Mouse (Mus musculus): ENCODE data around the gene Cfap97d2. TPM values are rescaled to one million over a fixed set of nuclear protein-coding genes. Genes with fewer than 3 reads are reported as not detected.

Gene Cfap97d2
- polyA plus RNA-seq, 1 experiment: not detected

GRCm38 (mm10) chr8:13678182-13678581 lies 27.5 kb upstream of the Cfap97d2 start:
- TF ChIP-seq CTCF (IDR thresholded peaks at IDR 0.05; ENCODE audit: insufficient read depth, low read depth, low read length) (no peak), POLR2A (IDR thresholded peaks at IDR 0.05; ENCODE audit: insufficient read depth, low read depth, low read length) (no peak)
- Histone ChIP-seq H3K4me3 (ENCODE audit: insufficient read depth, low read depth, low read length) (no peak overlapping the region), H3K4me1 (ENCODE audit: control insufficient read depth, insufficient read depth, low read length) (peaks cover 12% of the 10 kb centered on the region), H3K27ac (ENCODE audit: insufficient read depth, low read depth, low read length) (no peak overlapping the region)
- WGBS: 44% methylated on average over 8 of the region's 8 CpGs

DNA sequence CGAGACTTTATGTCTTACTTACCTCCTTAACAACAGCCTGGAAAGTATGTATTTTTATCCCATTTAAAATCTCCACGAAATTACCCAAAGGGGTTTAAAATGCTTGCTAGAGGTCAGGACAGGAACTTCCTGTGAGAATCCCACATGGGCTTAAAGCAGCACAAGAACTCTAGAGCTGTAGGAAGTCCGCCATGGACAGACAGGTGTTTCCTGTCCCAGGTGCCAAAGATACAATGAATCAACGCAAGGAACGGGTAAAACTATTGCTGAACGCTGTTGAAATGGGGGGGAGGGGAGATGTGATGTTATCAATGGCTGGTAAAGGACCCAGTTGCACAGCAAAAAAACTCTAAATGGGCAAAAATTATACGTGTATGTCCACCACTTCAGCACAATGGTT lies 21.6 kb upstream of the Cfap97d2 start:
- peaks cover 6% of the 10 kb centered on the region; the same call in 1 of the 2 replicates for H3K4me1 ChIP-seq (ENCODE audit: control insufficient read depth, insufficient read depth, low read length)
- no peak overlapping the region for H3K4me3 ChIP-seq (ENCODE audit: insufficient read depth, low read depth, low read length)
- WGBS: 72% methylated on average over 7 of the region's 7 CpGs
- TF ChIP-seq POLR2A (IDR thresholded peaks at IDR 0.05; ENCODE audit: insufficient read depth, low read depth, low read length): no peak
- no peak for TF ChIP-seq CTCF (IDR thresholded peaks at IDR 0.05; ENCODE audit: insufficient read depth, low read depth, low read length)
- no peak overlapping the region for H3K27ac ChIP-seq (ENCODE audit: insufficient read depth, low read depth, low read length)

GRCm38 (mm10) chr8:13685674-13686314 lies 19.9 kb upstream of the Cfap97d2 start:
- peaks cover 6% of the 10 kb centered on the region; the same call in 1 of the 2 replicates for H3K4me1 ChIP-seq (ENCODE audit: control insufficient read depth, insufficient read depth, low read length)
- no peak overlapping the region for H3K4me3 ChIP-seq (ENCODE audit: insufficient read depth, low read depth, low read length)
- TF ChIP-seq POLR2A (IDR thresholded peaks at IDR 0.05; ENCODE audit: insufficient read depth, low read depth, low read length): no peak
- TF ChIP-seq CTCF (IDR thresholded peaks at IDR 0.05; ENCODE audit: insufficient read depth, low read depth, low read length): no peak
- H3K27ac ChIP-seq (ENCODE audit: insufficient read depth, low read depth, low read length): no peak overlapping the region
- WGBS: 95% methylated on average over 16 of the region's 16 CpGs

DNA sequence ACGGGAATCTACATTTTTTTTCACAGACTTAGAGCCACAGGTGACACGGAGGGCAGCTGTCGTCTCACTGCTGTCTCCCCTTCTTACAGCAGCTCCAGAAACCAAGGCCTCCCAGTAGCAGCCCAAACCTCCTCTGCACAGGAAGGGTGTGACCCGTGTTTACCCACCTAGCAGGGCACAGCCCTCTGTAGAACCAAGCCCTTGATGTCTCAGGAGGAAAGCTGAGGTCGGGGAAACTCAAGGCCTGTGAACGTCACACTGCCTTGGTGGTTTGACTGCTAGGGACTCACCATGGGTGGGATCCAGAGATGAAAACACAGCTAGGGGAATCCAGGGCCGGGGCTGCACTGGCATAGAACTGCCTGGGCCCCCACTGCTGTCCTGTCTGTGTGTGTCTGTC lies 19.3 kb upstream of the Cfap97d2 start:
- TF ChIP-seq POLR2A (IDR thresholded peaks at IDR 0.05; ENCODE audit: insufficient read depth, low read depth, low read length) (no peak), CTCF (IDR thresholded peaks at IDR 0.05; ENCODE audit: insufficient read depth, low read depth, low read length) (no peak)

DNA sequence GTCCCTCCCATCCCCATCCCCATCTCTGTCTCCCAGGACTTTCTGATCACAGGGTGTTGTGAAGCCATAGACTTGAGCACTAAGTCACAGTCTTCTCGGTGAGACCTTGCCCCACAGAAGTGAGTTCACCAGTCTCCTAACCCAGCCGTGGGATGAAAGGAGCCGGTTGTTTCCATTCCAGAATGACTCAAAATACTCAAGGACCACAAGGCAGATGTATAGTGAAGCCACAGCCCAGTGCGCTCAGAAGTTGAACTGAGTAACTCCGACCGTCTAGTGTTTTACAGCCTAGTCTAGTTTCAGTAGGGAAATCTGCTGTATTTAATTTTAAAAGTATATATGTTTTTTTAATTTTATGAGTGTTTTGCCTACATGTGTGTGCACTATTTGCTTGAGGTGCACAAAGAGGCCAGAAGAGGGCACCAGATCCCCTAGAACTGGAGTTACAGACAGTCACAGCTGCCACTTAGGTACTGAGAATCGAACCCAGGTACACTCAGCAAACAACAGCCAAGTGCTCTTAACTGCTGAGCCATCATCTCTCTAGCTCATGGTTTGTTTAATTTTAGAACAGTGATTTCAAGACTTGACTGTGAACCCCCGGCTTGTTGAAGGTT lies 18.5 kb upstream of the Cfap97d2 start:
- TF ChIP-seq POLR2A (IDR thresholded peaks at IDR 0.05; ENCODE audit: insufficient read depth, low read depth, low read length) (no peak), CTCF (IDR thresholded peaks at IDR 0.05; ENCODE audit: insufficient read depth, low read depth, low read length) (no peak)
- Histone ChIP-seq H3K27ac (ENCODE audit: insufficient read depth, low read depth, low read length) (no peak overlapping the region), H3K4me1 (ENCODE audit: control insufficient read depth, insufficient read depth, low read length) (peaks cover 6% of the 10 kb centered on the region; the same call in 1 of the 2 replicates), H3K4me3 (ENCODE audit: insufficient read depth, low read depth, low read length) (no peak overlapping the region)
- 90% methylated on average over 8 of the region's 8 CpGs for WGBS

More for the DNA sequence above, 19.3 kb upstream of the Cfap97d2 start:
- no peak overlapping the region for H3K4me3 ChIP-seq (ENCODE audit: insufficient read depth, low read depth, low read length)
- H3K27ac ChIP-seq (ENCODE audit: insufficient read depth, low read depth, low read length): no peak overlapping the region
- H3K4me1 ChIP-seq (ENCODE audit: control insufficient read depth, insufficient read depth, low read length): peaks cover 6% of the 10 kb centered on the region; the same call in 1 of the 2 replicates
- 84% methylated on average over 7 of the region's 7 CpGs for WGBS

DNA sequence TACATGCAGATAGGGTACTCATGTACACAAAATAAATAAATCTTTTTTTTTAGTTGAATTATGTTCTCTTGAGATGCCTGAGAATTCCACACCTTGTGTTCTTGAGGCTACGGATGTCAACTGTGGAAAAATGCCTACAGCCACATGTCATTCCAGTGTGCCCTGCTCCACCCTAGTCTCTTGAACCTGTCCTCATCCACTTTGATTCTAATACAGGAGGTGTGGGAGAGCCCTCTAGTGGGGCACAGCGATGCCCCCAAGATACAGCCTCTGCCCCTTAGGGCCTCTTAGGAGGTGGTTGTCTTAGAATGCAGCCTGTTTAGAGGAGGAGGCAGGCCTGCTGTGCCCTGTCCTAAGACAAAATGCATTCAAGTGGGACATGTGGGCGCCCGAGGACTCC lies 17.7 kb upstream of the Cfap97d2 start:
- H3K4me3 ChIP-seq (ENCODE audit: insufficient read depth, low read depth, low read length): no peak overlapping the region

GRCm38 (mm10) chr8:13688461-13688860 lies 17.2 kb upstream of the Cfap97d2 start:
- Histone ChIP-seq H3K4me3 (ENCODE audit: insufficient read depth, low read depth, low read length) (no peak overlapping the region), H3K4me1 (ENCODE audit: control insufficient read depth, insufficient read depth, low read length) (peaks cover 11% of the 10 kb centered on the region; the same call in 1 of the 2 replicates), H3K27ac (ENCODE audit: insufficient read depth, low read depth, low read length) (no peak overlapping the region)
- WGBS: 57% methylated on average over 6 of the region's 6 CpGs
- no peak for TF ChIP-seq CTCF (IDR thresholded peaks at IDR 0.05; ENCODE audit: insufficient read depth, low read depth, low read length)
- TF ChIP-seq POLR2A (IDR thresholded peaks at IDR 0.05; ENCODE audit: insufficient read depth, low read depth, low read length): no peak

More for the DNA sequence above, 17.7 kb upstream of the Cfap97d2 start:
- Histone ChIP-seq H3K4me1 (ENCODE audit: control insufficient read depth, insufficient read depth, low read length) (peaks cover 11% of the 10 kb centered on the region; the same call in 1 of the 2 replicates), H3K27ac (ENCODE audit: insufficient read depth, low read depth, low read length) (no peak overlapping the region)
- TF ChIP-seq POLR2A (IDR thresholded peaks at IDR 0.05; ENCODE audit: insufficient read depth, low read depth, low read length) (no peak), CTCF (IDR thresholded peaks at IDR 0.05; ENCODE audit: insufficient read depth, low read depth, low read length) (no peak)
- WGBS: 72% methylated on average over 4 of the region's 4 CpGs

GRCm38 (mm10) chr8:13689331-13689730 lies 16.4 kb upstream of the Cfap97d2 start:
- no peak overlapping the region for H3K4me3 ChIP-seq (ENCODE audit: insufficient read depth, low read depth, low read length)
- no peak for TF ChIP-seq POLR2A (IDR thresholded peaks at IDR 0.05; ENCODE audit: insufficient read depth, low read depth, low read length)
- TF ChIP-seq CTCF (IDR thresholded peaks at IDR 0.05; ENCODE audit: insufficient read depth, low read depth, low read length): no peak
- 93% methylated on average over 5 of the region's 5 CpGs for WGBS
- peaks cover 15% of the 10 kb centered on the region for H3K4me1 ChIP-seq (ENCODE audit: control insufficient read depth, insufficient read depth, low read length)
- no peak overlapping the region for H3K27ac ChIP-seq (ENCODE audit: insufficient read depth, low read depth, low read length)

- TF ChIP-seq CTCF (IDR thresholded peaks at IDR 0.05; ENCODE audit: insufficient read depth, low read depth, low read length): no peak
- no peak for TF ChIP-seq POLR2A (IDR thresholded peaks at IDR 0.05; ENCODE audit: insufficient read depth, low read depth, low read length)
- WGBS: 74% methylated on average over 10 of the region's 10 CpGs
- Histone ChIP-seq H3K4me3 (ENCODE audit: insufficient read depth, low read depth, low read length) (no peak overlapping the region), H3K4me1 (ENCODE audit: control insufficient read depth, insufficient read depth, low read length) (peaks cover 33% of the 10 kb centered on the region), H3K27ac (ENCODE audit: insufficient read depth, low read depth, low read length) (no peak overlapping the region)
Measured at GRCm38 (mm10) chr8:13692302-13693066, 13.2 kb upstream of the Cfap97d2 start.

Measured in olfactory bulb, adult 2 months (tissue).